21 mouse cellular contexts compared by ENCODE assay signal in genomic region chr16:43672697-43673096, GRCm38 (mm10). TPM values are rescaled to one million over a fixed set of nuclear protein-coding genes. Genes with fewer than 3 reads are reported as not detected.
"Had no signal": no experiment of that assay in that cellular context is flagged by ENCODE, and none has a peak within 500 bp of the region (broad histone marks: within the 10 kb centered on the region; RNA-seq: fewer than 3 reads in every experiment).

No protein-coding gene starts in this region.

- H3K9me3 ChIP-seq: neural tube, embryonic 12.5 days; neural tube, embryonic 13.5 days; neural tube, embryonic 15.5 days; stomach, embryonic 15.5 days had no signal

- H3K36me3 ChIP-seq: neural tube, embryonic 12.5 days; neural tube, embryonic 13.5 days; neural tube, embryonic 15.5 days; stomach, embryonic 15.5 days had no signal

- DNase-seq: retina, postnatal 1 day; right cerebral cortex, adult 18-20 months; right cerebral cortex, postnatal 14 days; right cerebral cortex, postnatal 25 days; right cerebral cortex, postnatal 4 days; thymus, adult 18-20 months; thymus, adult 2 months; thymus, postnatal 14 days; thymus, postnatal 25 days; thymus, postnatal 36 days; thymus, postnatal 4 days had no signal

- H3K27ac ChIP-seq: neural tube, embryonic 12.5 days; neural tube, embryonic 13.5 days; neural tube, embryonic 15.5 days; stomach, embryonic 15.5 days; stomach, postnatal 0 days had no signal

- H3K4me2 ChIP-seq: neural tube, embryonic 12.5 days; neural tube, embryonic 13.5 days; neural tube, embryonic 15.5 days; stomach, embryonic 15.5 days had no signal

- H3K4me3 ChIP-seq: neural tube, embryonic 12.5 days; neural tube, embryonic 13.5 days; neural tube, embryonic 15.5 days; stomach, embryonic 15.5 days had no signal

- H3K4me1 ChIP-seq: neural tube, embryonic 12.5 days; neural tube, embryonic 13.5 days; neural tube, embryonic 15.5 days; stomach, embryonic 15.5 days had no signal

- H3K9ac ChIP-seq: neural tube, embryonic 12.5 days; neural tube, embryonic 13.5 days; neural tube, embryonic 15.5 days; stomach, embryonic 15.5 days had no signal

- H3K27me3 ChIP-seq: neural tube, embryonic 12.5 days; neural tube, embryonic 13.5 days; neural tube, embryonic 15.5 days; stomach, embryonic 15.5 days had no signal

RNA-seq across cellular contexts. Expression of gene Tigit, which starts 8.8 kb away (rescaled TPM):
- total RNA-seq: neutrophil, adult 5-6 weeks had no signal
- polyA plus RNA-seq: neural tube, embryonic 11.5 days; neural tube, embryonic 12.5 days; neural tube, embryonic 13.5 days; neural tube, embryonic 15.5 days; stomach, embryonic 14.5 days; stomach, embryonic 15.5 days; stomach, embryonic 16.5 days; stomach, postnatal 0 days; testis, adult 2 months had no signal
